9 mouse cellular contexts compared by ENCODE assay signal in the genomic region with DNA sequence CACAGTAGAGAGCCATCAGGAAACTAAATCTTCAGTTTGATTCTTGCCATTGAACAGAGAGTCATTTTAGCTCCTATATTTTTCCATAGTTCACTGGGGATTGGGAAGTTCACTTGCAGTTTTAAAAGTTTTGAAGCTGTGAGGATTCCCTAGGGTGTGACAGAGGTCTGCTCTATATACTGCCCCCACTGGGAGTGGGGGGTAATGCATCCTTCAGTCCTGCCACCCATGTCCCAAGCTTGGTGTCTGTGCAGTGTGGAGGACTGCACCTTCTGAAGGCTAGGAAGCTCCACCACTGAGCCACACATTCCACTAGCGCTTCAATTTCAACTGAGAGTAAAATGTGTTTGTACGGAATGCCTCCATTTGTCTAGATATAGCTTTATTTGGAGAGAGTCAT. TPM values are rescaled to one million over a fixed set of nuclear protein-coding genes. Genes with fewer than 3 reads are reported as not detected.
A peak's percentile ranks its signal among the peaks of the same experiment; 100 is the strongest.
DNase-seq lines count a peak whose midpoint lies in the region; ATAC-seq and TF ChIP-seq lines count a peak whose summit lies in the region.
"Had no signal": no experiment of that assay in that cellular context is flagged by ENCODE, and none has a peak within 500 bp of the region (broad histone marks: within the 10 kb centered on the region; RNA-seq: fewer than 3 reads in every experiment).

No protein-coding gene starts in this region.

- TF ChIP-seq EP300 in liver, postnatal 0 days (IDR thresholded peaks at IDR 0.05; ENCODE audit: low read depth) = no peak

- peak; percentile 2 to 37 for DNase-seq in adrenal gland, adult (ENCODE audit: inconsistent age in 2 of 2, low spot score in 1 of 2)
- DNase-seq in adrenal gland, adult 8-10 months = no peak
- peak in 1 of 2 experiments; percentile 12 for DNase-seq in spleen, adult 2 months (ENCODE audit: low read depth in 1 of 2, low spot score in 2 of 2)
- DNase-seq in spleen, adult 12 weeks (ENCODE audit: low spot score) = no peak
- DNase-seq in liver, postnatal 0 days = peak; percentile 17
- no peak for DNase-seq in right cerebral cortex, adult 18-20 months

- H3K9ac ChIP-seq in liver, postnatal 0 days (replicated peaks) = no peak overlapping the region
- H3K9ac ChIP-seq in forebrain, embryonic 13.5 days = no peak overlapping the region
- H3K9ac ChIP-seq in hindbrain, embryonic 12.5 days = no peak overlapping the region
- H3K9ac ChIP-seq: hindbrain, embryonic 13.5 days had no signal

- no peak for ATAC-seq in liver, postnatal 0 days
- no peak for ATAC-seq in forebrain, embryonic 13.5 days
- no peak for ATAC-seq in hindbrain, embryonic 12.5 days (ENCODE audit: low FRiP score)

- H3K36me3 ChIP-seq in spleen, adult 2 months (ENCODE audit: control insufficient read depth, insufficient read depth, low read length) = no peaks in the 10 kb centered on the region
- H3K36me3 ChIP-seq in liver, postnatal 0 days (replicated peaks; ENCODE audit: insufficient read depth, low read length) = no peaks in the 10 kb centered on the region
- no peaks in the 10 kb centered on the region for H3K36me3 ChIP-seq in forebrain, embryonic 13.5 days (ENCODE audit: poor library complexity, severe bottlenecking)
- H3K36me3 ChIP-seq in hindbrain, embryonic 12.5 days = no peaks in the 10 kb centered on the region
- H3K36me3 ChIP-seq: hindbrain, embryonic 13.5 days had no signal

- WGBS in spleen, adult 2 months = 79% methylated on average over 2 of the region's 2 CpGs
- WGBS in liver, postnatal 0 days (ENCODE audit: insufficient replicate concordance) = 69% methylated on average over 2 of the region's 2 CpGs
- WGBS in forebrain, embryonic 13.5 days = 65% methylated on average over 2 of the region's 2 CpGs
- WGBS in hindbrain, embryonic 12.5 days = 74% methylated on average over 2 of the region's 2 CpGs

- H3K4me2 ChIP-seq in liver, postnatal 0 days (ENCODE audit: low read depth, low read length) = no peak overlapping the region
- no peak overlapping the region for H3K4me2 ChIP-seq in forebrain, embryonic 13.5 days
- H3K4me2 ChIP-seq in hindbrain, embryonic 12.5 days (replicated peaks) = no peak overlapping the region
- H3K4me2 ChIP-seq: hindbrain, embryonic 13.5 days had no signal

- no peak overlapping the region for H3K4me3 ChIP-seq in spleen, adult 2 months (ENCODE audit: extremely low read depth, insufficient read depth, insufficient read length)
- H3K4me3 ChIP-seq in liver, postnatal 0 days (ENCODE audit: low read depth, low read length) = no peak overlapping the region
- no peak overlapping the region for H3K4me3 ChIP-seq in forebrain, embryonic 13.5 days
- no peak overlapping the region for H3K4me3 ChIP-seq in hindbrain, embryonic 12.5 days
- H3K4me3 ChIP-seq: hindbrain, embryonic 13.5 days had no signal

- no peaks in the 10 kb centered on the region for H3K9me3 ChIP-seq in liver, postnatal 0 days (ENCODE audit: low read length)
- H3K9me3 ChIP-seq in forebrain, embryonic 13.5 days (replicated peaks) = no peaks in the 10 kb centered on the region
- no peaks in the 10 kb centered on the region for H3K9me3 ChIP-seq in hindbrain, embryonic 12.5 days (replicated peaks)
- H3K9me3 ChIP-seq: hindbrain, embryonic 13.5 days had no signal

- H3K27me3 ChIP-seq in spleen, adult 2 months (ENCODE audit: control insufficient read depth, insufficient read depth, low read length) = no peaks in the 10 kb centered on the region
- H3K27me3 ChIP-seq in liver, postnatal 0 days (ENCODE audit: insufficient read depth, low read length) = no peaks in the 10 kb centered on the region
- H3K27me3 ChIP-seq in forebrain, embryonic 13.5 days = no peaks in the 10 kb centered on the region
- no peaks in the 10 kb centered on the region; the same call in 1 of the 2 replicates for H3K27me3 ChIP-seq in hindbrain, embryonic 12.5 days
- H3K27me3 ChIP-seq: hindbrain, embryonic 13.5 days had no signal

- H3K4me1 ChIP-seq in spleen, adult 2 months (ENCODE audit: control insufficient read depth, insufficient read depth, insufficient read length) = no peaks in the 10 kb centered on the region
- no peaks in the 10 kb centered on the region for H3K4me1 ChIP-seq in liver, postnatal 0 days (ENCODE audit: insufficient read depth)
- no peaks in the 10 kb centered on the region for H3K4me1 ChIP-seq in forebrain, embryonic 13.5 days
- no peaks in the 10 kb centered on the region for H3K4me1 ChIP-seq in hindbrain, embryonic 12.5 days
- H3K4me1 ChIP-seq: hindbrain, embryonic 13.5 days had no signal

- TF ChIP-seq POLR2A in spleen, adult 2 months (IDR thresholded peaks at IDR 0.05; ENCODE audit: low read depth, low read length) = no peak

- peak; percentile 22; the same call in 1 of the 2 replicates for TF ChIP-seq CTCF in spleen, adult 2 months (IDR thresholded peaks at IDR 0.05; ENCODE audit: extremely low read depth, insufficient read depth, insufficient read length, insufficient replicate concordance)
- TF ChIP-seq CTCF in liver, postnatal 0 days (IDR thresholded peaks at IDR 0.05; ENCODE audit: low read depth) = peak; percentile 59

- no peak overlapping the region for H3K27ac ChIP-seq in spleen, adult 2 months (ENCODE audit: insufficient read depth, low read length)
- no peak overlapping the region for H3K27ac ChIP-seq in liver, postnatal 0 days (ENCODE audit: low read depth)
- no peak overlapping the region for H3K27ac ChIP-seq in forebrain, embryonic 13.5 days
- H3K27ac ChIP-seq in hindbrain, embryonic 12.5 days = no peak overlapping the region
- H3K27ac ChIP-seq: hindbrain, embryonic 13.5 days had no signal

RNA-seq across cellular contexts. Expression of a gene that starts 36.0 kb away (rescaled TPM):
- total RNA-seq in adrenal gland, adult 8-10 months (2022) = under 1 TPM; 0.10 to 0.56 (median 0.36) TPM
- 0.09 TPM in 2 replicates for polyA plus RNA-seq in spleen, adult 2 months (2012; rRNA removed)
- polyA plus RNA-seq in liver, postnatal 0 days (2015; fragmentation: Nextera tagmentation; extraction: Ambion mirVana) = 0.81 and 0.83 TPM in 2 replicates
- 0.05 and 0.17 TPM in 2 replicates for polyA plus RNA-seq in forebrain, embryonic 13.5 days (2015; fragmentation: Nextera tagmentation; extraction: Ambion mirVana)
- 0.25 and 0.60 TPM in 2 replicates for polyA plus RNA-seq in hindbrain, embryonic 12.5 days (2016; fragmentation: Nextera tagmentation; extraction: Ambion mirVana)

RNA-seq across cellular contexts. Expression of a gene that starts 47.2 kb away (rescaled TPM):
- 10 to 100 TPM in 1 of 4 experiments, 1 to 10 TPM in 3; 4.8 to 11.3 (median 6.8) TPM for total RNA-seq in adrenal gland, adult 8-10 months (2022)
- polyA plus RNA-seq in spleen, adult 2 months (2012; rRNA removed) = 0.97 and 0.99 TPM in 2 replicates
- 12.3 and 14.3 TPM in 2 replicates for polyA plus RNA-seq in liver, postnatal 0 days (2015; fragmentation: Nextera tagmentation; extraction: Ambion mirVana)
- 3.8 and 4.1 TPM in 2 replicates for polyA plus RNA-seq in forebrain, embryonic 13.5 days (2015; fragmentation: Nextera tagmentation; extraction: Ambion mirVana)
- polyA plus RNA-seq in hindbrain, embryonic 12.5 days (2016; fragmentation: Nextera tagmentation; extraction: Ambion mirVana) = 4.3 and 6.5 TPM in 2 replicates

Comparison
In these comparisons a context has a peak if more than half of its experiments do, and no peak if none do; other contexts are left out.
1. DNase-seq: peak in adrenal gland, adult (2 of 2) and liver, postnatal 0 days (single experiment); none in adrenal gland, adult 8-10 months (single experiment), spleen, adult 12 weeks (single experiment) and right cerebral cortex, adult 18-20 months (single experiment).